In genomic region chr9:97772431-97772830, GRCm38 (mm10) we compare ENCODE assay signal across 20 mouse cellular contexts.
DNase-seq lines count a peak whose midpoint lies in the region; ATAC-seq and TF ChIP-seq lines count a peak whose summit lies in the region.
"Had no signal": no experiment of that assay in that cellular context is flagged by ENCODE, and none has a peak within 500 bp of the region (broad histone marks: within the 10 kb centered on the region; RNA-seq: fewer than 3 reads in every experiment).

No protein-coding gene starts in this region.

- no peaks in the 10 kb centered on the region for H3K4me1 ChIP-seq in forebrain, embryonic 14.5 days (ENCODE audit: control insufficient read depth, insufficient read depth, low read length)
- peaks cover 4% of the 10 kb centered on the region; the same call in 1 of the 2 replicates for H3K4me1 ChIP-seq in forebrain, postnatal 0 days (ENCODE audit: insufficient read depth)
- H3K4me1 ChIP-seq in hindbrain, postnatal 0 days (ENCODE audit: insufficient read depth, low read length): no peaks in the 10 kb centered on the region
- no peaks in the 10 kb centered on the region for H3K4me1 ChIP-seq in hindbrain, embryonic 16.5 days (ENCODE audit: control insufficient read depth, insufficient read depth, low read depth, low read length)
- H3K4me1 ChIP-seq in midbrain, postnatal 0 days (ENCODE audit: insufficient read depth, low read length): no peaks in the 10 kb centered on the region
- no peaks in the 10 kb centered on the region for H3K4me1 ChIP-seq in midbrain, embryonic 15.5 days
- H3K4me1 ChIP-seq: embryonic facial prominence, embryonic 13.5 days; heart, embryonic 15.5 days had no signal

- H3K4me3 ChIP-seq in forebrain, embryonic 14.5 days (ENCODE audit: low read depth, low read length): no peak overlapping the region
- no peak overlapping the region for H3K4me3 ChIP-seq in forebrain, postnatal 0 days (ENCODE audit: low read depth, low read length)
- no peak overlapping the region for H3K4me3 ChIP-seq in hindbrain, postnatal 0 days (ENCODE audit: low read length)
- H3K4me3 ChIP-seq in hindbrain, embryonic 16.5 days (ENCODE audit: low read length): no peak overlapping the region
- H3K4me3 ChIP-seq in midbrain, postnatal 0 days (ENCODE audit: low read depth, low read length): no peak overlapping the region
- H3K4me3 ChIP-seq in midbrain, embryonic 15.5 days: no peak overlapping the region
- H3K4me3 ChIP-seq: embryonic facial prominence, embryonic 13.5 days; forebrain, embryonic 13.5 days; heart, embryonic 15.5 days had no signal

- WGBS in forebrain, embryonic 14.5 days: 29% methylated on average over 3 of the region's 3 CpGs
- 34% methylated on average over 3 of the region's 3 CpGs for WGBS in forebrain, postnatal 0 days
- WGBS in hindbrain, postnatal 0 days: 27% methylated on average over 3 of the region's 3 CpGs
- 34% methylated on average over 3 of the region's 3 CpGs for WGBS in hindbrain, embryonic 16.5 days
- 42% methylated on average over 3 of the region's 3 CpGs for WGBS in midbrain, postnatal 0 days
- WGBS in midbrain, embryonic 15.5 days: 48% methylated on average over 3 of the region's 3 CpGs

- H3K27ac ChIP-seq in forebrain, embryonic 14.5 days (ENCODE audit: low read depth, low read length): no peak overlapping the region
- no peak overlapping the region for H3K27ac ChIP-seq in forebrain, postnatal 0 days (ENCODE audit: low read depth, low read length)
- H3K27ac ChIP-seq in hindbrain, postnatal 0 days: no peak overlapping the region
- no peak overlapping the region for H3K27ac ChIP-seq in hindbrain, embryonic 16.5 days (ENCODE audit: low read depth, low read length)
- no peak overlapping the region for H3K27ac ChIP-seq in midbrain, postnatal 0 days (ENCODE audit: low read depth, low read length)
- H3K27ac ChIP-seq in midbrain, embryonic 15.5 days: no peak overlapping the region
- H3K27ac ChIP-seq: embryonic facial prominence, embryonic 13.5 days; forebrain, embryonic 13.5 days; heart, embryonic 15.5 days had no signal

- H3K4me2 ChIP-seq in forebrain, embryonic 14.5 days (ENCODE audit: low read length): no peak overlapping the region
- no peak overlapping the region for H3K4me2 ChIP-seq in forebrain, postnatal 0 days (ENCODE audit: low read depth)
- H3K4me2 ChIP-seq in hindbrain, postnatal 0 days (ENCODE audit: low read depth, low read length): no peak overlapping the region
- no peak overlapping the region for H3K4me2 ChIP-seq in hindbrain, embryonic 16.5 days (ENCODE audit: low read length)
- H3K4me2 ChIP-seq in midbrain, postnatal 0 days (ENCODE audit: low read depth, low read length, poor library complexity, severe bottlenecking): no peak overlapping the region
- H3K4me2 ChIP-seq in midbrain, embryonic 15.5 days: no peak overlapping the region
- H3K4me2 ChIP-seq: embryonic facial prominence, embryonic 13.5 days; forebrain, embryonic 13.5 days; heart, embryonic 11.5 days; heart, embryonic 15.5 days had no signal

- DNase-seq in forebrain, embryonic 14.5 days (ENCODE audit: low spot score): peak; percentile 40
- no peak for DNase-seq in forebrain, postnatal 0 days
- DNase-seq in hindbrain, postnatal 0 days (ENCODE audit: low spot score): peak; percentile 49
- DNase-seq in midbrain, postnatal 0 days (ENCODE audit: low spot score): peak; percentile 26
- DNase-seq: adrenal gland, adult 2 months; adrenal gland, postnatal 25 days; cerebellum, adult 2 months; cerebellum, postnatal 25 days; gastrocnemius, postnatal 36 days; heart, adult 18-20 months; heart, postnatal 14 days had no signal

- H3K36me3 ChIP-seq in forebrain, embryonic 14.5 days (ENCODE audit: control insufficient read depth, insufficient read depth, low read length): no peaks in the 10 kb centered on the region
- no peaks in the 10 kb centered on the region for H3K36me3 ChIP-seq in forebrain, postnatal 0 days (ENCODE audit: insufficient read depth)
- H3K36me3 ChIP-seq in hindbrain, postnatal 0 days (ENCODE audit: insufficient read depth, low read length): no peaks in the 10 kb centered on the region
- H3K36me3 ChIP-seq in hindbrain, embryonic 16.5 days (ENCODE audit: control insufficient read depth, insufficient read depth, low read length): no peaks in the 10 kb centered on the region
- H3K36me3 ChIP-seq in midbrain, postnatal 0 days (ENCODE audit: insufficient read depth, low read length): no peaks in the 10 kb centered on the region
- H3K36me3 ChIP-seq in midbrain, embryonic 15.5 days (replicated peaks): no peaks in the 10 kb centered on the region
- H3K36me3 ChIP-seq: embryonic facial prominence, embryonic 13.5 days; heart, embryonic 15.5 days had no signal

- no peak overlapping the region for H3K9ac ChIP-seq in forebrain, embryonic 14.5 days (ENCODE audit: low read length)
- H3K9ac ChIP-seq in forebrain, postnatal 0 days: no peak overlapping the region
- H3K9ac ChIP-seq in hindbrain, postnatal 0 days (replicated peaks; ENCODE audit: low read length): no peak overlapping the region
- H3K9ac ChIP-seq in hindbrain, embryonic 16.5 days (ENCODE audit: low read depth, low read length): no peak overlapping the region
- no peak overlapping the region for H3K9ac ChIP-seq in midbrain, postnatal 0 days (replicated peaks; ENCODE audit: low read length, poor library complexity, severe bottlenecking)
- H3K9ac ChIP-seq in midbrain, embryonic 15.5 days: no peak overlapping the region
- H3K9ac ChIP-seq: embryonic facial prominence, embryonic 13.5 days; forebrain, embryonic 13.5 days; heart, embryonic 15.5 days had no signal

- no peaks in the 10 kb centered on the region for H3K27me3 ChIP-seq in forebrain, embryonic 14.5 days (replicated peaks; ENCODE audit: control insufficient read depth, insufficient read depth, low read length)
- H3K27me3 ChIP-seq in forebrain, postnatal 0 days (ENCODE audit: insufficient read depth, low read length): no peaks in the 10 kb centered on the region
- H3K27me3 ChIP-seq in hindbrain, postnatal 0 days (ENCODE audit: insufficient read depth, low read length): no peaks in the 10 kb centered on the region
- H3K27me3 ChIP-seq in hindbrain, embryonic 16.5 days (replicated peaks; ENCODE audit: control insufficient read depth, insufficient read depth, low read length): no peaks in the 10 kb centered on the region
- H3K27me3 ChIP-seq in midbrain, postnatal 0 days (ENCODE audit: insufficient read depth, low read length): no peaks in the 10 kb centered on the region
- H3K27me3 ChIP-seq in midbrain, embryonic 15.5 days (replicated peaks): no peaks in the 10 kb centered on the region
- H3K27me3 ChIP-seq: CH12.LX; embryonic facial prominence, embryonic 13.5 days; forebrain, embryonic 13.5 days; heart, embryonic 15.5 days; Patski had no signal

- ATAC-seq in forebrain, embryonic 14.5 days: no peak
- no peak for ATAC-seq in forebrain, postnatal 0 days
- ATAC-seq in hindbrain, postnatal 0 days: no peak
- ATAC-seq in hindbrain, embryonic 16.5 days: no peak
- no peak for ATAC-seq in midbrain, postnatal 0 days (ENCODE audit: low FRiP score)
- ATAC-seq in midbrain, embryonic 15.5 days (replicated peaks): no peak
- ATAC-seq: forebrain, embryonic 13.5 days; intestine, embryonic 16.5 days; Patski had no signal

- no peak for TF ChIP-seq CTCF in forebrain, postnatal 0 days (IDR thresholded peaks at IDR 0.05; ENCODE audit: low read depth)
- TF ChIP-seq CTCF in hindbrain, postnatal 0 days (IDR thresholded peaks at IDR 0.05; ENCODE audit: low read depth): no peak
- TF ChIP-seq CTCF in midbrain, postnatal 0 days (IDR thresholded peaks at IDR 0.05): no peak

- H3K9me3 ChIP-seq in forebrain, embryonic 14.5 days (replicated peaks; ENCODE audit: control insufficient read depth, low read length): no peaks in the 10 kb centered on the region
- H3K9me3 ChIP-seq in forebrain, postnatal 0 days (ENCODE audit: low read length): no peaks in the 10 kb centered on the region
- no peaks in the 10 kb centered on the region for H3K9me3 ChIP-seq in hindbrain, postnatal 0 days (ENCODE audit: low read length)
- no peaks in the 10 kb centered on the region for H3K9me3 ChIP-seq in hindbrain, embryonic 16.5 days (ENCODE audit: control insufficient read depth, low read length)
- no peaks in the 10 kb centered on the region for H3K9me3 ChIP-seq in midbrain, postnatal 0 days (ENCODE audit: low read length)
- no peaks in the 10 kb centered on the region for H3K9me3 ChIP-seq in midbrain, embryonic 15.5 days
- H3K9me3 ChIP-seq: embryonic facial prominence, embryonic 13.5 days; forebrain, embryonic 13.5 days; heart, embryonic 15.5 days had no signal
